Mouse (Mus musculus) megakaryocyte, adult 5-6 weeks (primary cell): Measurements from ENCODE around the gene Olfr221. TPM values are rescaled to one million over a fixed set of nuclear protein-coding genes. Genes with fewer than 3 reads are reported as not detected.

Experiments used
- ATAC-seq: 2 replicates; pipeline ENCODE4 v1.8.0; 2016; ENCODE audit warnings: mild to moderate bottlenecking, inconsistent platforms; ENCODE audit not compliant: poor library complexity, severe bottlenecking
- total RNA-seq, 2 experiments: library from RNA; stranded (forward) in 1 of 2; stranded (reverse) in 1 of 2; fragments of 153-499, 151-499 nt in 1 of 2; fragments of 221-1000, 200-1000 nt in 1 of 2; gene quantifications; 2 replicates each; pipeline versions ENCODE4 v1.2.3 to v1.2.4; 2015 to 2017

Gene Olfr221
- total RNA-seq, 2 experiments from 2014 or later = not detected

GRCm38 (mm10) chr14:52006241-52006640 lies 36.0 kb downstream of the Olfr221 start:
- no peak for ATAC-seq

GRCm38 (mm10) chr14:52005616-52006015 lies 36.6 kb downstream of the Olfr221 start:
- no peak for ATAC-seq

- no peak for ATAC-seq
Measured at GRCm38 (mm10) chr14:52005141-52005540, 37.1 kb downstream of the Olfr221 start.

GRCm38 (mm10) chr14:52003981-52004495 lies 38.2 kb downstream of the Olfr221 start:
- peak; percentile 38 for ATAC-seq

GRCm38 (mm10) chr14:51997483-51997882 lies 44.8 kb downstream of the Olfr221 start:
- no peak for ATAC-seq

GRCm38 (mm10) chr14:51996866-51997265 lies 45.4 kb downstream of the Olfr221 start:
- ATAC-seq = no peak

- ATAC-seq = peak; percentile 55; the same call in 1 of the 2 replicates
Measured at GRCm38 (mm10) chr14:51996231-51996841, 45.9 kb downstream of the Olfr221 start.

GRCm38 (mm10) chr14:51995219-51995871 lies 46.9 kb downstream of the Olfr221 start:
- ATAC-seq = peak; percentile 79

GRCm38 (mm10) chr14:51994453-51994852 lies 47.8 kb downstream of the Olfr221 start:
- no peak for ATAC-seq

GRCm38 (mm10) chr14:51989461-51989970 lies 52.7 kb downstream of the Olfr221 start:
- ATAC-seq = peak; percentile 70

GRCm38 (mm10) chr14:51988731-51989130 lies 53.5 kb downstream of the Olfr221 start:
- no peak for ATAC-seq

GRCm38 (mm10) chr14:51987177-51987576 lies 55.1 kb downstream of the Olfr221 start:
- ATAC-seq = no peak

- ATAC-seq = no peak
Measured at GRCm38 (mm10) chr14:51986153-51986505, 56.1 kb downstream of the Olfr221 start.

GRCm38 (mm10) chr14:51985301-51986152 lies 56.7 kb downstream of the Olfr221 start:
- peak; percentile 33 for ATAC-seq

GRCm38 (mm10) chr14:51984247-51985231 lies 57.7 kb downstream of the Olfr221 start, which contains the start of gene Arhgef40:
Arhgef40 (plus strand) TSS chr14:51984719.
- peak; percentile 59 for ATAC-seq

Other genes with a start within 250 kb of the Olfr221 start
- not detected in 2 replicates for gene AY358078, start 242.4 kb downstream of the Olfr221 start, total RNA-seq (2015)
- gene AY358078, start 242.4 kb downstream of the Olfr221 start, total RNA-seq (2017) = not detected in 2 replicates
- gene Ear6, start 188.8 kb downstream of the Olfr221 start, total RNA-seq (2015) = 69.3 and 75.6 TPM in 2 replicates
- 89.1 and 124 TPM in 2 replicates for gene Ear6, start 188.8 kb downstream of the Olfr221 start, total RNA-seq (2017)
- 6.2 and 11.7 TPM in 2 replicates for gene Mettl17, start 157.6 kb downstream of the Olfr221 start, total RNA-seq (2015)
- 6.3 and 11.1 TPM in 2 replicates for gene Mettl17, start 157.6 kb downstream of the Olfr221 start, total RNA-seq (2017)
- gene Slc39a2, start 149.6 kb downstream of the Olfr221 start, total RNA-seq (2015) = 0.07 TPM in 1 of 2 replicates, not detected in the other
- gene Slc39a2, start 149.6 kb downstream of the Olfr221 start, total RNA-seq (2017) = 0.18 and 0.20 TPM in 2 replicates
- gene Ndrg2, start 128.3 kb downstream of the Olfr221 start, total RNA-seq (2015) = 0.36 and 1.5 TPM in 2 replicates
- not detected in 2 replicates for gene Ndrg2, start 128.3 kb downstream of the Olfr221 start, total RNA-seq (2017)
- not detected in 2 replicates for gene Tppp2, start 124.0 kb downstream of the Olfr221 start, total RNA-seq (2015)
- not detected in 2 replicates for gene Tppp2, start 124.0 kb downstream of the Olfr221 start, total RNA-seq (2017)
- not detected in 2 replicates for gene Rnase13, start 119.7 kb downstream of the Olfr221 start, total RNA-seq (2015)
- gene Rnase13, start 119.7 kb downstream of the Olfr221 start, total RNA-seq (2017) = not detected in 2 replicates
- 1.7 and 2.6 TPM in 2 replicates for gene Arhgef40, start 57.7 kb downstream of the Olfr221 start, total RNA-seq (2015)
- 2.2 and 5.1 TPM in 2 replicates for gene Arhgef40, start 57.7 kb downstream of the Olfr221 start, total RNA-seq (2017)
- not detected in 2 replicates for gene Tmem253, start 26.8 kb downstream of the Olfr221 start, total RNA-seq (2015)
- not detected in 2 replicates for gene Tmem253, start 26.8 kb downstream of the Olfr221 start, total RNA-seq (2017)
- gene Zfp219, start 21.7 kb downstream of the Olfr221 start, total RNA-seq (2015) = 3.7 and 4.4 TPM in 2 replicates
- 4.7 and 5.1 TPM in 2 replicates for gene Zfp219, start 21.7 kb downstream of the Olfr221 start, total RNA-seq (2017)
- gene Hnrnpc, start 61.6 kb upstream of the Olfr221 start, total RNA-seq (2015) = 221 and 239 TPM in 2 replicates
- gene Hnrnpc, start 61.6 kb upstream of the Olfr221 start, total RNA-seq (2017) = 322 and 343 TPM in 2 replicates
- 2.9 and 3.6 TPM in 2 replicates for gene Rpgrip1, start 68.2 kb upstream of the Olfr221 start, total RNA-seq (2015)
- gene Rpgrip1, start 68.2 kb upstream of the Olfr221 start, total RNA-seq (2017) = 2.7 TPM in 2 replicates
- 53.3 and 54.3 TPM in 2 replicates for gene Supt16, start 155.0 kb upstream of the Olfr221 start, total RNA-seq (2015)
- 148 and 153 TPM in 2 replicates for gene Supt16, start 155.0 kb upstream of the Olfr221 start, total RNA-seq (2017)
- 73.1 and 77.7 TPM in 2 replicates for gene Chd8, start 215.3 kb upstream of the Olfr221 start, total RNA-seq (2015)
- 36.9 and 47.6 TPM in 2 replicates for gene Chd8, start 215.3 kb upstream of the Olfr221 start, total RNA-seq (2017)
- 29.9 and 33.1 TPM in 2 replicates for gene Tox4, start 236.7 kb upstream of the Olfr221 start, total RNA-seq (2015)
- gene Tox4, start 236.7 kb upstream of the Olfr221 start, total RNA-seq (2017) = 37.7 and 41.4 TPM in 2 replicates
- gene Rab2b, start 237.1 kb upstream of the Olfr221 start, total RNA-seq (2015) = 5.3 and 7.8 TPM in 2 replicates
- 3.6 and 4.6 TPM in 2 replicates for gene Rab2b, start 237.1 kb upstream of the Olfr221 start, total RNA-seq (2017)